Comparison of ENCODE assay signal across 16 mouse cellular contexts in the genomic region with DNA sequence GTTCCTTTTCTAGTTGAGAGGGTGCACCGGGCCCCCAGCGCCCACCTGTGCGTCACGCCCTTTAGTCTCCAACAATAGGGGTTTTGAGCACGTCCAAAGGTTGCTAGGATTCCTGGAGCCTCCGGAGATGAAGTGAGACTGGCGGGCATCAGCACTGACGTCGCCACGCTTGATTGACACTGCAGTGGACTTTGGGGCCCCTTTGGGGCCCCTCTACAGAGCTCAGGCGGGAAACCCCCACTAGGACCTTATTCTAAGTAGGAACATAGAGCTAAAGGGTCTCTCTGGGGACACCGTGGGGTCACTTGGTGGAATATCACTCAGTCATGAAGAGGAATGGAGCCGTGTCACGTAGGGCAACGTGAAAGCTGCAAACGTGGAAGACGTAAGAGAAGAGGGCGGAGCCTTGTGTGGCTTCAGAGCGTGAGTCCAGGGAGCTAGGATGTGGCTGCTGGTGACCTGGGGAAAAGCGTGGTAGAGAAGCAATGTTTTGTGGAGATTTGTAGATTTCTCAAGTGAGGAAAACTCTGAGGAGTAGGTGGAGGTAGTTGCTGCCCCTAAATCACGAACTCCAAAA.
DNase-seq lines count a peak whose midpoint lies in the region; ATAC-seq and TF ChIP-seq lines count a peak whose summit lies in the region.
"Had no signal": no experiment of that assay in that cellular context is flagged by ENCODE, and none has a peak within 500 bp of the region (broad histone marks: within the 10 kb centered on the region; RNA-seq: fewer than 3 reads in every experiment).

No protein-coding gene starts in this region.

- H3K27me3 ChIP-seq in hindbrain, embryonic 10.5 days (ENCODE audit: insufficient read depth, poor library complexity, severe bottlenecking): peaks cover 12% of the 10 kb centered on the region; the same call in 1 of the 2 replicates
- H3K27me3 ChIP-seq in hindbrain, postnatal 0 days (ENCODE audit: insufficient read depth, low read length): no peaks in the 10 kb centered on the region
- H3K27me3 ChIP-seq in neural tube, embryonic 12.5 days (replicated peaks): 0 out of 2 replicates have a peak, but pooled peaks cover 3% of the 10 kb centered on the region
- peaks cover 38% of the 10 kb centered on the region for H3K27me3 ChIP-seq in embryonic facial prominence, embryonic 10.5 days (replicated peaks; ENCODE audit: low read depth, poor library complexity, severe bottlenecking)
- peaks cover 31% of the 10 kb centered on the region; the same call in 1 of the 2 replicates for H3K27me3 ChIP-seq in limb, embryonic 12.5 days
- H3K27me3 ChIP-seq: limb, embryonic 15.5 days; Patski had no signal

- no peak overlapping the region for H3K9ac ChIP-seq in hindbrain, postnatal 0 days (replicated peaks; ENCODE audit: low read length)
- no peak overlapping the region for H3K9ac ChIP-seq in neural tube, embryonic 12.5 days
- H3K9ac ChIP-seq in limb, embryonic 12.5 days (replicated peaks): no peak overlapping the region
- H3K9ac ChIP-seq: limb, embryonic 15.5 days had no signal

- peaks cover 25% of the 10 kb centered on the region for H3K4me1 ChIP-seq in hindbrain, embryonic 10.5 days (replicated peaks)
- H3K4me1 ChIP-seq in hindbrain, postnatal 0 days (ENCODE audit: insufficient read depth, low read length): peaks cover 6% of the 10 kb centered on the region; the same call in 1 of the 2 replicates
- peaks cover 13% of the 10 kb centered on the region; the same call in 1 of the 2 replicates for H3K4me1 ChIP-seq in neural tube, embryonic 12.5 days
- H3K4me1 ChIP-seq in embryonic facial prominence, embryonic 10.5 days: peaks cover 69% of the 10 kb centered on the region
- H3K4me1 ChIP-seq in limb, embryonic 12.5 days (replicated peaks): peaks cover 19% of the 10 kb centered on the region

- no peak overlapping the region for H3K4me2 ChIP-seq in hindbrain, postnatal 0 days (ENCODE audit: low read depth, low read length)
- H3K4me2 ChIP-seq in neural tube, embryonic 12.5 days (replicated peaks): 0 out of 2 replicates have a peak overlapping the region, but pooled peaks have one; percentile 0
- no peak overlapping the region for H3K4me2 ChIP-seq in limb, embryonic 12.5 days
- H3K4me2 ChIP-seq: limb, embryonic 15.5 days had no signal

- H3K27ac ChIP-seq in hindbrain, embryonic 10.5 days: peak overlapping the region; percentile 66
- no peak overlapping the region for H3K27ac ChIP-seq in hindbrain, postnatal 0 days
- no peak overlapping the region for H3K27ac ChIP-seq in neural tube, embryonic 12.5 days
- peak overlapping the region; percentile 78 for H3K27ac ChIP-seq in embryonic facial prominence, embryonic 10.5 days (replicated peaks)
- 0 out of 2 replicates have a peak overlapping the region, but pooled peaks have one; percentile 20 for H3K27ac ChIP-seq in limb, embryonic 12.5 days
- H3K27ac ChIP-seq: limb, embryonic 15.5 days had no signal

- WGBS in hindbrain, embryonic 10.5 days: 18% methylated on average over 21 of the region's 21 CpGs
- WGBS in hindbrain, postnatal 0 days: 22% methylated on average over 21 of the region's 21 CpGs
- 27% methylated on average over 21 of the region's 21 CpGs for WGBS in neural tube, embryonic 12.5 days
- WGBS in embryonic facial prominence, embryonic 10.5 days: 18% methylated on average over 21 of the region's 21 CpGs
- 29% methylated on average over 21 of the region's 21 CpGs for WGBS in limb, embryonic 12.5 days

- no peak for DNase-seq in hindbrain, embryonic 10.5 days (ENCODE audit: low spot score)
- DNase-seq in hindbrain, postnatal 0 days (ENCODE audit: low spot score): no peak
- DNase-seq in neural tube, embryonic 10.5 days (ENCODE audit: extremely low spot score, low spot score): no peak
- peak; percentile 34 for DNase-seq in embryonic facial prominence, embryonic 10.5 days (ENCODE audit: low spot score)
- DNase-seq in layer of hippocampus, postnatal 36 days: no peak
- DNase-seq in thymus, postnatal 0 days (ENCODE audit: low spot score): no peak
- DNase-seq: adrenal gland, adult 8-10 months; cerebellum, adult 8-10 months; lung, adult 2 months; right cerebral cortex, postnatal 4 days; thymus, postnatal 14 days had no signal

- no peak for ATAC-seq in hindbrain, postnatal 0 days
- no peak for ATAC-seq in neural tube, embryonic 12.5 days (ENCODE audit: low FRiP score, low read depth)
- no peak for ATAC-seq in limb, embryonic 12.5 days (ENCODE audit: insufficient number of reproducible peaks, insufficient read depth, low FRiP score, low TSS enrichment, low read depth)
- ATAC-seq: CD4-positive, CD25-positive, alpha-beta regulatory T cell, adult 4 months; Patski had no signal

- no peak overlapping the region for H3K4me3 ChIP-seq in hindbrain, embryonic 10.5 days
- no peak overlapping the region for H3K4me3 ChIP-seq in hindbrain, postnatal 0 days (ENCODE audit: low read length)
- no peak overlapping the region for H3K4me3 ChIP-seq in neural tube, embryonic 12.5 days
- peak overlapping the region; percentile 29; the same call in 1 of the 2 replicates for H3K4me3 ChIP-seq in embryonic facial prominence, embryonic 10.5 days
- no peak overlapping the region for H3K4me3 ChIP-seq in limb, embryonic 12.5 days (replicated peaks)
- H3K4me3 ChIP-seq: limb, embryonic 15.5 days had no signal

- no peaks in the 10 kb centered on the region for H3K9me3 ChIP-seq in hindbrain, embryonic 10.5 days
- no peaks in the 10 kb centered on the region for H3K9me3 ChIP-seq in hindbrain, postnatal 0 days (ENCODE audit: low read length)
- no peaks in the 10 kb centered on the region for H3K9me3 ChIP-seq in neural tube, embryonic 12.5 days
- H3K9me3 ChIP-seq in embryonic facial prominence, embryonic 10.5 days: no peaks in the 10 kb centered on the region
- no peaks in the 10 kb centered on the region for H3K9me3 ChIP-seq in limb, embryonic 12.5 days
- H3K9me3 ChIP-seq: limb, embryonic 15.5 days had no signal

- H3K36me3 ChIP-seq in hindbrain, embryonic 10.5 days: peaks cover 9% of the 10 kb centered on the region; the same call in 1 of the 2 replicates
- H3K36me3 ChIP-seq in hindbrain, postnatal 0 days (ENCODE audit: insufficient read depth, low read length): no peaks in the 10 kb centered on the region
- H3K36me3 ChIP-seq in neural tube, embryonic 12.5 days: no peaks in the 10 kb centered on the region
- H3K36me3 ChIP-seq in embryonic facial prominence, embryonic 10.5 days (replicated peaks): peaks cover 12% of the 10 kb centered on the region
- H3K36me3 ChIP-seq in limb, embryonic 12.5 days: no peaks in the 10 kb centered on the region
- H3K36me3 ChIP-seq: limb, embryonic 15.5 days had no signal

- no peak for TF ChIP-seq CTCF in hindbrain, postnatal 0 days (IDR thresholded peaks at IDR 0.05; ENCODE audit: low read depth)

Comparison
In these comparisons a context has a peak if more than half of its experiments do, and no peak if none do; other contexts are left out.
1. H3K27ac ChIP-seq: peak in hindbrain, embryonic 10.5 days (single experiment), embryonic facial prominence, embryonic 10.5 days (single experiment) and limb, embryonic 12.5 days (single experiment); none in hindbrain, postnatal 0 days (single experiment) and neural tube, embryonic 12.5 days (single experiment).